Mouse (Mus musculus) midbrain, embryonic 11.5 days (tissue): ENCODE results near the gene Cldn3. TPM values are rescaled to one million over a fixed set of nuclear protein-coding genes. Genes with fewer than 3 reads are reported as not detected.

Experiments used
- ATAC-seq: fragments of 200-750 bp; cut with Nextera tagmentation; 2 replicates; pipeline ENCODE4 v1.8.0; 2017; ENCODE audit warnings: moderate TSS enrichment, moderate library complexity; ENCODE audit not compliant: low FRiP score
- DNase-seq: peaks from one replicate; pipeline ENCODE4 v3.0.0; 2015; ENCODE audit warnings: low spot score; ENCODE audit errors: missing footprints
- H3K27ac ChIP-seq: fragments of 300-500 bp; sonication (generic); 2 replicates; pipeline ENCODE4 v1.5.1; 2014; ENCODE audit warnings: low read depth, low read length
- H3K27me3 ChIP-seq: fragments of 300-500 bp; sonication (generic); 2 replicates; pipeline ENCODE4 v1.6.1; 2014; ENCODE audit warnings: mild to moderate bottlenecking, low read length, moderate library complexity, mixed read lengths; ENCODE audit not compliant: control insufficient read depth, insufficient read depth
- H3K36me3 ChIP-seq: fragments of 300-500 bp; sonication (generic); 2 replicates; pipeline ENCODE4 v1.6.1; 2014; ENCODE audit warnings: mild to moderate bottlenecking, low read length, moderate library complexity, mixed read lengths; ENCODE audit not compliant: control insufficient read depth, insufficient read depth
- H3K4me1 ChIP-seq: fragments of 300-500 bp; sonication (generic); 2 replicates; pipeline ENCODE4 v1.6.1; 2014; ENCODE audit warnings: low read length; ENCODE audit not compliant: control insufficient read depth, insufficient read depth
- H3K4me2 ChIP-seq: fragments of 300-500 bp; sonication (generic); 2 replicates; pipeline ENCODE4 v1.6.1; 2014; ENCODE audit warnings: mild to moderate bottlenecking, moderate library complexity
- H3K4me3 ChIP-seq: fragments of 300-500 bp; sonication (generic); 2 replicates; pipeline ENCODE4 v1.5.1; 2014; ENCODE audit warnings: low read depth, low read length
- H3K9ac ChIP-seq: fragments of 300-500 bp; sonication (generic); 2 replicates; pipeline ENCODE4 v1.6.1; 2014; ENCODE audit warnings: low read length
- H3K9me3 ChIP-seq: fragments of 300-500 bp; sonication (generic); 2 replicates; pipeline ENCODE4 v1.6.1; 2016; ENCODE audit warnings: low read length; ENCODE audit not compliant: control insufficient read depth
- WGBS: fragments of 180-500 bp; shearing (Covaris S2); extraction: QIAGEN DNeasy Blood & Tissue Kit; methylation state at CpG from one replicate; pipeline ENCODE4 v1.1.7; 2014; 5-methylcytosine and 5-hydroxymethylcytosine counted together
- polyA plus RNA-seq: library from polyadenylated mRNA; unstranded; fragments of >200 nt; fragmentation: Nextera tagmentation; extraction: Ambion mirVana; gene quantifications from 2 replicates; pipeline ENCODE4 v1.2.1, GENCODE M21; 2014

Gene Cldn3
- polyA plus RNA-seq, 1 experiment from 2014 or later = 1.4 TPM

DNA sequence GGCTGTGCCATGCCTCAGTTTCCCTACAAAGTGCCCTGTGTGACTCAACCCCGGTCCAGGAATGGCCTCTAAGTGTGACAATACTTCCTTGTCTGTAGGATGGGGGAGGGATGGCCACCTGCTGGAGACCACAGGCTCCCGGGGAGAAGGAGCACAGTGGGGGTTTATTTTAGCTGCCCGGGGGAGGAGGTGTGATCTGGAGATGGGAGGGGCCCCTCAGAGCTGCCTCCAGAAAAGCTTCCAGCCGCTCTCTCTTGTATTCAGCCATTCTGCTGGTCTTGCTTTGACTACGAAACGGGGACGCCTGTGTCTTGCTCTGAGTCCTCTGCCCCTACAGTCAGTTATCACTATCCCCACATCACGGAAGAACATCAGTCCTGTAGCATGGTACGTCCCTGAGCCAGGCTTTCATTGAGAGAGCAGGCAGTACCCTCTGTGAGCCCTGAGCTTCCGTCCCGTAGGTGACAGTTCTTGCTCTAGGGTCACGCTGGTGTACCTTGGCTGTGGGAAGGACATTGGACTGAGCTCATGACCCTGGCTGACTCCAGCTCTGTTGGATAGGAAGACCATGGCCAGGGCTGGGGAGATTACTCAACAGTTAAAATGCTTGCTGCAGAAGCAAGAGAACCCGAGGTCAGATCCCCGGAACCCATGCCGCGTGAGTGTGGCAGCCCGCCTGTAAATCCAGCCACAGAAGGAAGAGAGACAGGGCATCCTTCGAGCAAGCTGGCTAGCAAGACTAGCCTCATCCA is 49.8 kb downstream of the Cldn3 start:
- DNase-seq = no peak
- Histone ChIP-seq H3K27ac (no peak overlapping the region), H3K4me2 (no peak overlapping the region), H3K36me3 (no peaks in the 10 kb centered on the region), H3K27me3 (no peaks in the 10 kb centered on the region), H3K9ac (no peak overlapping the region), H3K4me1 (no peaks in the 10 kb centered on the region), H3K9me3 (no peaks in the 10 kb centered on the region; the same call in 1 of the 2 replicates), H3K4me3 (no peak overlapping the region)
- no peak for ATAC-seq
- 63% methylated on average over 18 of the region's 18 CpGs for WGBS

Other genes starting within 250 kb of the Cldn3 start
- 1.1 and 2.0 TPM in 2 replicates for gene Eln, start 238.9 kb upstream of the Cldn3 start, polyA plus RNA-seq
- not detected in 2 replicates for gene Tmem270, start 79.5 kb upstream of the Cldn3 start, polyA plus RNA-seq
- 3.8 and 3.9 TPM in 2 replicates for gene Cldn13, start 70.7 kb upstream of the Cldn3 start, polyA plus RNA-seq
- gene Mettl27, start 53.8 kb upstream of the Cldn3 start, polyA plus RNA-seq = 9.1 and 9.2 TPM in 2 replicates
- gene Cldn4, start 39.3 kb upstream of the Cldn3 start, polyA plus RNA-seq = 2.5 and 2.7 TPM in 2 replicates
- 37.8 and 41.2 TPM in 2 replicates for gene Abhd11, start 22.9 kb downstream of the Cldn3 start, polyA plus RNA-seq
- gene Stx1a, start 37.3 kb downstream of the Cldn3 start, polyA plus RNA-seq = 16.1 and 17.7 TPM in 2 replicates
- 30.0 and 30.2 TPM in 2 replicates for gene Dnajc30, start 78.0 kb downstream of the Cldn3 start, polyA plus RNA-seq
- gene Bud23, start 78.7 kb downstream of the Cldn3 start, polyA plus RNA-seq = 105 and 116 TPM in 2 replicates
- 6.8 and 9.6 TPM in 2 replicates for gene Vps37d, start 92.1 kb downstream of the Cldn3 start, polyA plus RNA-seq
- 1.2 and 2.1 TPM in 2 replicates for gene Mlxipl, start 103.7 kb downstream of the Cldn3 start, polyA plus RNA-seq
- 20.1 and 21.2 TPM in 2 replicates for gene Tbl2, start 163.4 kb downstream of the Cldn3 start, polyA plus RNA-seq
- gene Bcl7b, start 182.1 kb downstream of the Cldn3 start, polyA plus RNA-seq = 39.2 and 42.6 TPM in 2 replicates
- gene Baz1b, start 201.1 kb downstream of the Cldn3 start, polyA plus RNA-seq = 57.7 and 60.6 TPM in 2 replicates